Mouse (Mus musculus) E14TG2a.4 (cell line): ENCODE data around the gene Sucla2.

Source experiments
- CTCF ChIP-seq: conservative IDR thresholded peaks from 2 replicates; pipeline ENCODE4 v1.5.1; 2014; ENCODE audit warnings: low read length
- NANOG ChIP-seq: IDR thresholded peaks from 2 replicates; pipeline ENCODE4 v1.6.1; 2014; ENCODE audit warnings: borderline replicate concordance, low read length, mixed read lengths
- POU5F1 ChIP-seq: IDR thresholded peaks from 2 replicates; pipeline ENCODE4 v1.6.1; 2014; ENCODE audit warnings: low read length, borderline replicate concordance

DNA sequence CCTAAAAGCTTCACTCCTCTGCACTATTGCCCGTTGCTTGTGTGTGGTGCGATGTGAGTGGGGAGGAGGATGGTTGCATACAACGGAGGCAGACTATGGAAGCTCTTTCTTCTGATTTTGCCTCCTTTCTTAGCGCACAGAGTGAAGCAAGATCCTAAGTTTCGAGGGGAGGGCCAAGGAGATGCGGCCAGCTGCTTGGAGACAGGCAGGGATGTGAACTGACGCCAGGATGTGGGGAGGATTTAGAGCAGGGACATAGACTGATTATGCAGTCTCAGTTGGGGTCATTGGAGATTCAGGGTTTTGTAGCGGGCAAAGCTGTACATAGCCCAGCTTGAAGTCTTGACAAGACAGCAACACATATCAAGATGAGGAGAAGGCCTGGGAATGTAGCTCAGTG is 18.8 kb upstream of the Sucla2 start:
- TF ChIP-seq CTCF (no peak), NANOG (no peak), POU5F1 (no peak)
